Mouse (Mus musculus): Measurements from ENCODE around the gene Snrpe. TPM values are rescaled to one million over a fixed set of nuclear protein-coding genes. Genes with fewer than 3 reads are reported as not detected.

Gene Snrpe
- polyA plus RNA-seq, 1 experiment from 2014 or later = 454 TPM

- H3K36me3 ChIP-seq = peaks cover 95% of the 10 kb centered on the region
- 20% methylated on average over 2 of the region's 2 CpGs for WGBS
- ATAC-seq (ENCODE audit: extremely low read depth, insufficient number of reproducible peaks, low FRiP score, low TSS enrichment) = no peak
Measured at GRCm38 (mm10) chr1:133617908-133618307, 7.8 kb upstream of the Snrpe start.

DNA sequence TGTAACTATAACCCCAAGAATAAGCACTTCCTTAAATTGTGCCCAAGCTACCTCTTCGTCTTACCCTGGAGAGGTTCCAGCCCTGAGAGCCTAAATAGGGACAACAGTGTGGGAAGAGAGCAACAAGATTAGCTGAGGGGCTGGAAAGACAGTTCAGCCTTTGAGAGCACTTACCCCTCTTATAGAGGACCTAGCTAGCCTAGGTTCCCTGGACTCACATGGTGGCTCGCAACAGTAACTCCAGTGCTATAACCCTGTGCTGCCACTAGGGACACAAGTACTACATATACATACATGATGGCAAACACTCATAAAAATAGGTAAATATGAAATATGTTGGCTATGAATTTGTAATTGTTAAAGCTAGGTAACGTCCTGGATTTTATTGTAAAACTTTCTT, 3.7 kb upstream of the Snrpe start:
- H3K4me3 ChIP-seq = no peak overlapping the region
- no peaks in the 10 kb centered on the region for H3K9me3 ChIP-seq
- 74% methylated on average over 3 of the region's 3 CpGs for WGBS
- peaks cover 8% of the 10 kb centered on the region for H3K4me1 ChIP-seq
- no peak overlapping the region for H3K9ac ChIP-seq
- ATAC-seq (ENCODE audit: extremely low read depth, insufficient number of reproducible peaks, low FRiP score, low TSS enrichment) = no peak
- H3K27me3 ChIP-seq (replicated peaks) = no peaks in the 10 kb centered on the region
- no peak overlapping the region for H3K4me2 ChIP-seq
- peaks cover 57% of the 10 kb centered on the region for H3K36me3 ChIP-seq
- H3K27ac ChIP-seq (replicated peaks) = no peak overlapping the region

More at GRCm38 (mm10) chr1:133617908-133618307, 7.8 kb upstream of the Snrpe start:
- Histone ChIP-seq H3K9ac (no peak overlapping the region), H3K27me3 (replicated peaks) (no peaks in the 10 kb centered on the region), H3K9me3 (no peaks in the 10 kb centered on the region), H3K4me3 (no peak overlapping the region), H3K4me2 (no peak overlapping the region), H3K4me1 (no peaks in the 10 kb centered on the region), H3K27ac (replicated peaks) (no peak overlapping the region)

- Histone ChIP-seq H3K36me3 (peaks cover 58% of the 10 kb centered on the region), H3K4me3 (no peak overlapping the region), H3K27me3 (replicated peaks) (no peaks in the 10 kb centered on the region), H3K4me2 (no peak overlapping the region), H3K9me3 (no peaks in the 10 kb centered on the region), H3K9ac (no peak overlapping the region), H3K4me1 (peaks cover 18% of the 10 kb centered on the region), H3K27ac (replicated peaks) (no peak overlapping the region)
- no peak for ATAC-seq (ENCODE audit: extremely low read depth, insufficient number of reproducible peaks, low FRiP score, low TSS enrichment)
- WGBS = 69% methylated on average over 1 of the region's 1 CpGs
Measured at GRCm38 (mm10) chr1:133611436-133611835, 1.3 kb upstream of the Snrpe start.

DNA sequence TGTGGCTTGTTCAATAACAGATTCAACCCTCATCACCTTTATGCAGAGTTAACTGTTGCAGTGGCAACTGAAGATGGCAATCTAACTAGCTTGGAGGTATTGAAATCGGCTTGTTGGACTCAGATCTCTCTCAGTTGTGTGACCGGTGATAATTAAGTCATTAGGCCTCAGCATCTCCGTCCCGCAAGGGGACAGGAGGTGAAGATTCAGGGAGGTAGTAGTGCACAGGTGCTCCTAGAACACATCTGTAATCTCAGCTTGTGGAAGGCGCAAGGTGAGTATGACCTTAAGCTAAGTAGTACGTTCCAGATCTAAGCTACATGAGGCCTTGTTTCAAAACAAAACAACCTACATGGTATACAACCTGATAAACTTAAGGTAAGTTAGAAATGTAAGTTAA, 510 bp upstream of the Snrpe start:
- no peak for ATAC-seq (ENCODE audit: extremely low read depth, insufficient number of reproducible peaks, low FRiP score, low TSS enrichment)
- Histone ChIP-seq H3K4me3 (peak overlapping the region; percentile 82; the same call in 1 of the 2 replicates), H3K9me3 (no peaks in the 10 kb centered on the region), H3K4me1 (peaks cover 18% of the 10 kb centered on the region), H3K4me2 (peak overlapping the region; percentile 45), H3K36me3 (peaks cover 58% of the 10 kb centered on the region), H3K27me3 (replicated peaks) (no peaks in the 10 kb centered on the region), H3K9ac (peak overlapping the region; percentile 50), H3K27ac (replicated peaks) (no peak overlapping the region)
- WGBS = 50% methylated on average over 6 of the region's 6 CpGs

DNA sequence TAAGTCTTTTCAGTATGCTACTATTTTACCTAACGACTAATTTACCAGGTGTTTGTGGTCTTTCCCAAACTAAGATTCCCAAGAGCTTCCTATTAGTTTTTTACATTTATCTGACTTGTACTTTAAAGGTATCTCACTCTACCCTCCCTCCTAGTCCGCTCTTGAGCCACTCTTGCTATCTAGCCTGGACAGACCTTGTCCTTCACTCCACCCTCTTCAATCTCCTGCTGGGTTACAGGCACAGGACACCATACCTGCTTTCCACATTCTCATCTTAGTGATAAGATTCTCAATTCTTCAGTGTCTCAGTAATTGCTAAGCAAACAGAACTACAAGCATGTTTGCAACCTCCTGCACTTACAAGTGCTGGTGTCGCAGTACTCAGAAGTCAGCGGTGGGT, 6.9 kb downstream of the Snrpe start:
- 84% methylated on average over 4 of the region's 4 CpGs for WGBS
- no peak for ATAC-seq (ENCODE audit: extremely low read depth, insufficient number of reproducible peaks, low FRiP score, low TSS enrichment)

GRCm38 (mm10) chr1:133596298-133597007, 13.6 kb downstream of the Snrpe start:
- no peaks in the 10 kb centered on the region for H3K27me3 ChIP-seq (replicated peaks)
- H3K27ac ChIP-seq (replicated peaks) = no peak overlapping the region
- H3K9ac ChIP-seq = no peak overlapping the region
- H3K36me3 ChIP-seq = peaks cover 2% of the 10 kb centered on the region
- no peak overlapping the region for H3K4me3 ChIP-seq
- WGBS = 20% methylated on average over 4 of the region's 4 CpGs
- H3K4me2 ChIP-seq = no peak overlapping the region
- no peaks in the 10 kb centered on the region for H3K9me3 ChIP-seq
- no peak for ATAC-seq (ENCODE audit: extremely low read depth, insufficient number of reproducible peaks, low FRiP score, low TSS enrichment)
- peaks cover 6% of the 10 kb centered on the region; the same call in 1 of the 2 replicates for H3K4me1 ChIP-seq

More for the DNA sequence above, 6.9 kb downstream of the Snrpe start:
- H3K4me2 ChIP-seq = no peak overlapping the region
- H3K27ac ChIP-seq (replicated peaks) = no peak overlapping the region
- no peak overlapping the region for H3K9ac ChIP-seq
- H3K9me3 ChIP-seq = no peaks in the 10 kb centered on the region
- no peaks in the 10 kb centered on the region for H3K27me3 ChIP-seq (replicated peaks)
- H3K4me1 ChIP-seq = peaks cover 3% of the 10 kb centered on the region
- peaks cover 69% of the 10 kb centered on the region for H3K36me3 ChIP-seq
- H3K4me3 ChIP-seq = no peak overlapping the region

DNA sequence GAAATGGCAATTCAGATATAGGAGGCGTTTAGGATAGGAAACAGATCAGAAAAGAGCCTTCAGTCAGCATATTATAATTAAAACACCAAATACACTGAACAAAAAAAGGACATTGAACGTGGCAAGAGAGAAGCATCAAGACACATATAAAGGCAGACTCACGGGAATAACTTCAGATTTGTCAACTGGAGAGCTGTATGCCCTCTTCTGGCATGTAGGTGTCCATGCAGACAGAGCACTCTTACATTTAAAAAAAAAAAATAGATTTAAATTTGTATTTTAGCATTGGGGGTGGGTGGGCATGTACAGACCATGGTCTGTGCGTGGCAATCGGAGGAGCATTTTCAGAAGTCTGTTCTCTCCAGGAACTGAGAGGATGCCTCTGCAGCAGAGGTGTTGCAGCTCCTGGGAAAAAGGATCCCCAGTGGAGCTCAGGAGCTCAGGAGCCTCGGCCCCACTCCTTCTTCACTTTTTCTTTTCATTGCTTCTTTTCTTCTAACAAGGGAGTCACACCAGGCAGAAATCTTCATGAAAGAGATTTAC, 24.0 kb downstream of the Snrpe start:
- no peak overlapping the region for H3K4me3 ChIP-seq
- no peak overlapping the region for H3K4me2 ChIP-seq
- H3K9ac ChIP-seq = no peak overlapping the region
- no peak overlapping the region for H3K27ac ChIP-seq (replicated peaks)
- H3K4me1 ChIP-seq = no peaks in the 10 kb centered on the region
- H3K36me3 ChIP-seq = no peaks in the 10 kb centered on the region
- H3K9me3 ChIP-seq = 0 out of 2 replicates have a peak, but pooled peaks cover 4% of the 10 kb centered on the region
- no peak for ATAC-seq (ENCODE audit: extremely low read depth, insufficient number of reproducible peaks, low FRiP score, low TSS enrichment)
- WGBS = 73% methylated on average over 6 of the region's 6 CpGs
- H3K27me3 ChIP-seq (replicated peaks) = no peaks in the 10 kb centered on the region

GRCm38 (mm10) chr1:133571293-133571692, 38.8 kb downstream of the Snrpe start:
- WGBS = 53% methylated on average over 11 of the region's 11 CpGs

More at GRCm38 (mm10) chr1:133571293-133571692, 38.8 kb downstream of the Snrpe start:
- no peak overlapping the region for H3K27ac ChIP-seq (replicated peaks)
- no peaks in the 10 kb centered on the region for H3K27me3 ChIP-seq (replicated peaks)
- H3K4me1 ChIP-seq = no peaks in the 10 kb centered on the region
- H3K4me3 ChIP-seq = no peak overlapping the region
- peaks cover 10% of the 10 kb centered on the region for H3K9me3 ChIP-seq
- H3K4me2 ChIP-seq = no peak overlapping the region
- no peak for ATAC-seq (ENCODE audit: extremely low read depth, insufficient number of reproducible peaks, low FRiP score, low TSS enrichment)
- no peak overlapping the region for H3K9ac ChIP-seq
- no peaks in the 10 kb centered on the region for H3K36me3 ChIP-seq

Other genes with a start within 250 kb of the Snrpe start
- 1.5 and 1.6 TPM in 2 replicates for gene Etnk2, start 246.7 kb downstream of the Snrpe start, polyA plus RNA-seq (2015; fragmentation: Nextera tagmentation; extraction: Ambion mirVana)
- 4.3 and 4.9 TPM in 2 replicates for gene Sox13, start 185.9 kb downstream of the Snrpe start, polyA plus RNA-seq (2015; fragmentation: Nextera tagmentation; extraction: Ambion mirVana)
- gene Zbed6, start 50.6 kb upstream of the Snrpe start, polyA plus RNA-seq (2015; fragmentation: Nextera tagmentation; extraction: Ambion mirVana) = not detected in 2 replicates
- 3.0 and 3.2 TPM in 2 replicates for gene Gm38394, start 51.0 kb upstream of the Snrpe start, polyA plus RNA-seq (2015; fragmentation: Nextera tagmentation; extraction: Ambion mirVana)
- 0.24 and 0.39 TPM in 2 replicates for gene Lax1, start 79.8 kb upstream of the Snrpe start, polyA plus RNA-seq (2015; fragmentation: Nextera tagmentation; extraction: Ambion mirVana)
- 13.9 and 16.8 TPM in 2 replicates for gene Atp2b4, start 190.8 kb upstream of the Snrpe start, polyA plus RNA-seq (2015; fragmentation: Nextera tagmentation; extraction: Ambion mirVana)